Mouse (Mus musculus): ENCODE measurements around the gene Tmem151b.
A peak's percentile ranks its signal among the peaks of the same experiment; 100 is the strongest.

Tmem151b gene

DNA sequence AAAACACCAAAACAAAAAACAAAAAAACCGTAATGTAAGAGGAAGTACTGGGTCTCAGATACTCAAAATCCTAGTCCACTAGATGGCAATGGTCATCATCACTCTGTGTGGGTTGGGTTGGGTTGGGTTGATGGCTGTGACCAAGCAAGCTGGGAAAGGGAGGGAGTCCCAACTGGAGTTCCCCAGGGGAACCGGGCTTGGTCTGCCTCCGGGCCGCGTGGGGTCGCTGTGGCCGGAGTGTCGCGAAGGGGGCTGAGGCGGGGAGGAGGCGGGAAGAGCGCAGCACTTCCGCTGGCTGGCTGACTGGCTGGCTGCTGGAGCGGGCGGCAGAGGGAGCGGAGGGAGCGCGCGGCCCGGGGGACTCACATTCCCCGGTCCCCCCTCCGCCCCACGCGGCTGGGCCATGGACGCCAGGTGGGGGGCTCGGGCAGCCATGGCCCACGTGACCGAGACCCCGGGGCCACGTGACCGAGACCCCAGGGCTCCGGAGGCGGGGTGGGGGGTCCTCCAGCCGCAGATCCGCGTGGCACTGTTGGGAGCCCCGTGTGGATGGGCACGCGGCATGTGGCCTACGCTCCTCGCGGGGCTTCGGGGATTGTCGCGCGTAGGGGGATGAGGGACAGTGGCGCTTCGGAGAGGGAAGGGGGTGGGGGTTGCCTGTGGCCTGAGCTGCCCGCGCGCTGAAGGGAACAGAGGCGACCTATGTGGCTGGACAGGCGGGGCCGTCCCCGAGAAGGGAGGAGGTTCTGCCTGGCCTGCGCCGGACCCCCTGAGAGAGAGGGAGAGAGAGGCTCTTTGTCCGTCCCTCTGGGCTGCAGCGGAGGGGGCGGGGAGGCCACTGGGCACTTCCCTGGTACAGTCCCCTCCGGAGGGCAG, 14.4 kb upstream of the Tmem151b start, which contains the start of gene Slc35b2:
TSS of gene Slc35b2 (plus strand) at position 220 of the 876 bp plus-strand sequence.
- peak; percentile 92 for DNase-seq

DNA sequence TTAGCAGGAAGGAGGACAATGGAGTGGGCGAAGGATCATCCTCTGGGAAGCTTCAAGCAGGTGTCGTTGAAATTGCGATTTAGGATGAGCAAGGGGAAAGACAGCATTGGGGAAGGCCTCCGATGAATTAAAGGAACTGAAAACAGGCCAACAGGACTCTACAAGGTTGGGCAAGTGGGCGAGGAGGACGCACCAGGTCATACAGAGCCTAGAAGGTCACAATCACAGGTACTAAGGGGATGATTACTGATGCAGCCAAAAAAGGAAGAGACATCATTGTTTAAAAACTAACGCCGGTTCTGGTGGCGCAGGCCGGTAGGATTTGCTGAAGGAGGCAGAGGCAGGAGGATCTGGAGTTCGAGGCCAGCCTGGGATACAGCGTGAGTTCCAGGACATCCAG, 13.7 kb upstream of the Tmem151b start:
- DNase-seq = peak; percentile 69

DNA sequence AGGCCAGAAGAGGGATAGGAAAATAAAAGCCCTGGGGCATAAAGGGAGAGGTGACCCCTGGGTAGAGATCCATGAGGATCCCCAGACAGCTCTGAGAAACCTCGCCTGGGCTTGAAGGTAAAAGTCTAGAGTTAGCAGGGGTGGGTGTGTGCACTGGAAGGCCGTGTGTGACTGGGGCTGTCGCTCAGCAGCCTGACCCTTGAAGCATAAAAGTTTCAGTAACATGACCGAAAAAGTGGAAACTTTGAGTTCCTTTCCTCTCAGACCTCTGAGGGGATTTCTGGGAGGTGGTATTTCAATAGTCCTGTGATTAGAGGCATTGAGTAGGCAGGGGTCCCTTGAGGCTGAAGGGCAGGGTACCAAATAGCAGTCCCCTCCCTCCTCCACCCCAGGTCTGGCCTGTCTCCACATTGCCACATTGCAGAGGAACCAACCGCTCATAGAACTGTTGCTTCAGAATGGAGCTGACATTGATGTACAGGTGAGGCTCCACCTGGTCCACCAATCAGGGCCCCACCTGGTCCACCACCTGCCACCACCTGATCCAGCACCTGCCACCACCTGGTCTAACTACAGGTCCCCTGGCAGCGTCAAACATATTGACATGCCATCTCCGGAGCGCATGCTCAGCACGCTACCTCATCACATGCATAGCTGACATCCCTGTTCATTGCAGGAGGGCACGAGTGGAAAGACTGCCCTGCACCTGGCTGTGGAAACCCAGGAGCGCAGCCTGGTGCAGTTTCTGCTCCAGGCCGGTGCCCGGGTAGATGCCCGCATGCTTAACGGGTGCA, 10.5 kb upstream of the Tmem151b start:
- peak; percentile 84 for DNase-seq

DNA sequence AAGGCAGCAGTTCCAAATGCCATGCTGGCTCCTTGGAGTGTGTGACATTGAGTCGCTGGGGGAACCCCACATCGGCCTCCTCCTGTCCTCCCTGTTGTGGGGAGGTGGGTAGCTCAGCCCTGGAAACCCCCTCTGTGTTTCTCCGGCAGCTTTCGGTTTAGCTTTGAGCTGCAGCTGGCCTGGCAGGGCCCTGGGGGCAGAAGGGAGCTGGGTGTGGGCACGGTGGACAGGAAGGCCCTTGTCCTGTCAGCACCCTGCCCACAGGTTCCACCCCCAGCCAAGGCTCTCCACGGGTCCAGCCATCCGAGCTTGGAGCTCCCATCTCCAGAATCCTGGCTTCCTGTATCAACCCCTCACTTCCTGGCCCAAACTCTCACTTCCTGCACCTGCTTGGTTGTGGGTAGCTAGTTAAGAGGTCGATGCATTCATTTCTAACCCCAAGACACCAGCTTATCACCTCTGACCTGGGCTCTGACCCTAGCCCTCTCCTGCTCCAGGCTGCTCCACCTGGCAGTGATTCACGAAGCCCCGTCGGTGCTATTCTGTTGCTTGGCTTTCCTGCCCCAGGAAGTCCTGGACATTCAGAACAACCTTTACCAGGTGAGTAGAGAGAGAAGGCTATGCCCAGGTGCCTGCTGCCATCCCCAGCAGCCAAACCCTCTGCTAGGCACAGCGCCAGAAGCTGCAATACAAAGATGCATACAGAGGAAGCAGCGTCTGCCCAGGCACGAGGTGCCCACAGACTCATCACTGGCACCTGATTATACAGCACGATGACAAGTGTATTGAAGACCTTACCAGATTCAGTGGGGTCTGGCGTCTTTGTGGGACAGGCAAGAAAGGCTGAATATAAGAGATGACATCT, 8.8 kb upstream of the Tmem151b start:
- DNase-seq = peak; percentile 55

DNA sequence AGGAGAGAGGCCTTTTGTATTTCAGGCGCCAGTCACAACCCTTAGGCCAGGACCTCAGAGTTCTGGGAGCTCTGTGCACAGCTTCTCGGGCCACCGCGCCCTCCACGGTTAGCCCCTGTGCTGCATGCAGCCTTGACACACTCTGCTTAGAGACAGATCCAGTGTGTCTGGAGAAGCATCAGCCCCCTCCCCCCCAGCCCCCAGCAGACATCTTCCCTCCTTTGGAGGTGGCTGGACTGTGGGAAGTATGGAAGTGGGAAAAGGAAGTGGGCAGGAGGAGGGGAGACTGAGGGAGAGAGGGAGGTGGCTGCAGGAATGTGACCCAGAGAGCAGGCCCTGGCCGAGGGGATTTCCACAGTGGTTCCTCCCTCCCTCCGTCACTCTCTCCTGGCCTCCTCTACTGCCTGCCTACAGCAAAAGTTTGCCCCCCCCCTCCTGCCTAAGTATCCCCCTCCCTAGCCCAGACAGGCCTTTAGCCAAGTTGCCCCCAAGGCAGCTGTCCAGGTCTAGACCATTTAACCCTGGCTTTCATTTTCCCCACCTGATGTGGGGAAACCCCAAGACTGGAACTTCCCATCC, 7.9 kb upstream of the Tmem151b start:
- no peak for DNase-seq

DNA sequence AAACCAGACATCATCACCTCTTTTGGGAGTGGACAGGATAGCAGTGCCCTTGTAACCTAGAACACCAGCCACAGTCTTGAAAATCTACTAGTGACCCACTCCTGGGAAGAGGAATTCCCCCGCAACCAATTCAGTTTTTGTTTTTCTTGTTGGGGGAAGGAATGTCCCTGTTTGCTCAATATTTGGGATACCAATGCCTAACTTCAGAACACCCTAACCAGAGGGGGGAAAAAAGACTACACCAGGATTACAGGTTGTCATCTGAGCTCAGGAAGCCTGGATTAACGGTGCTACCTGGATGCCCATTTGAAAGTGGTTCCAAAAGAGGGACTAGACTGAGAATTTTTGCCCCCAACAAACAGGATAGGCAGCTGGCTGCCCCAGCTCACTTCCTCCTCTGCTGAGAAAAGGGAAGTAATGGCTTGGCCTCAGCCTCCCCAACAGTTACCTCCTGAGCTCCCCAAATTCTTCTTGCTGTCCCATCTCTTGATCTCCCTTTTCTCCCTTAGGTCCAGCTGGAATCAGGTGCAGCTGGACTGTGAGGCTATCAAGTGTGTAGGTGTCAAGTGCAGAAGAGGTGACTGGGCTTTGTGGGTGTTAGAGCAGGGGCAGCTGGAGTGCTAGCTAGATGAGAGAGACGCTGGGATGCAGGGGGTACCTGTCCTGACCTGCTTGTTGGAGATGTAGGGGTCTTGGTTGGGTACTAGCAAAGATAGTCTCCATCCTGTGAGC, 7.2 kb upstream of the Tmem151b start:
- DNase-seq = no peak

DNA sequence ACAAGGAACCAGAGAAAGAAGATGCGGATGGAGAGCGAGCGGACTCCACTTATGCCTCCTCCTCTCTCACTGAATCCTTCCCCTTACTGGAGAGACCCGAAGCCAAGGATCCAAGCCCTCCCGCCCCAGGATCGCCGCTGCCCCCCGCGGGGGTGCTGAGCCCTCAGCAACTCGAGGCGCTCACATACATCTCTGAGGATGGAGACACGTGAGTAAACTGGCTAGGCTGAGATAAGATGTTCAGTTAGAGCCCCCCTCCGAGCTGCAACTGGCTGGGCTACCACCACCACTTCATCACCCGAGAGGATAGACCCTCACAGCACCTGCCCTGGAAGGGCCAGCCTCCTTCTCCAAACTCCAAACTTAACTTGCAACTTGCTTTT, 6.6 kb upstream of the Tmem151b start:
- peak; percentile 55 for DNase-seq

DNA sequence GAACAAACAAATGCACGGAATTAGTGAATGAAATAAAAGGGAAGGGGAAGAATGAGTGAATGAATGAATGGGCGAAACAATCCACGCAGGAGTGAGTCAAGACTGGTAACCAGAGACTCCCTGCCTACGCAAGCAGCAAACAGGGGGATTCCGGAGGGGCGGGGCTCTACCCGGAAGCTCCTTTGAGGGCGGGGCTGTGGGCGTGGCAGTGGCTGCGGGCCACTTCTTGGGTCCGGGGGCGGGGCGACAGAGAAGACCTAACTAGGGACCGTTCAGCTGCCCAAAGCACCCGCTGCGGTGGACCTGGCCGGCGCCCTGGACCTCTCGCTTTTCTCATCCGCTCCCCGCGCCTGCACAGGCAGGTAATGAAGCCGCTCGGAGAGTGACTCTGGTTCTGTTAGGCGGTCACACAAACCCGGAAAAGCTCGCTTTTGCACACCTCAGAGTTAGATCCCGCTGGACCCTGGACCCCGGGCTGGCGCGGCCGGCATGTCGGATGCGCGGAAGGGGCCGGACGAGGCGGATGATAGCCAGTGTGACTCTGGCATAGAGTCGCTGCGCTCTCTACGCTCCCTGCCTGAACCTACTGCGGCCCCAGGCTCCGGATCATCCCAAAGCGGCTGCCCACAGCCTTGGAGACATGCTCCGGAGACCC, 6.1 kb upstream of the Tmem151b start, which contains the start of gene Nfkbie:
TSS of gene Nfkbie (plus strand) at position 252 of the 655 bp plus-strand sequence.
- peak; percentile 93 for DNase-seq

DNA sequence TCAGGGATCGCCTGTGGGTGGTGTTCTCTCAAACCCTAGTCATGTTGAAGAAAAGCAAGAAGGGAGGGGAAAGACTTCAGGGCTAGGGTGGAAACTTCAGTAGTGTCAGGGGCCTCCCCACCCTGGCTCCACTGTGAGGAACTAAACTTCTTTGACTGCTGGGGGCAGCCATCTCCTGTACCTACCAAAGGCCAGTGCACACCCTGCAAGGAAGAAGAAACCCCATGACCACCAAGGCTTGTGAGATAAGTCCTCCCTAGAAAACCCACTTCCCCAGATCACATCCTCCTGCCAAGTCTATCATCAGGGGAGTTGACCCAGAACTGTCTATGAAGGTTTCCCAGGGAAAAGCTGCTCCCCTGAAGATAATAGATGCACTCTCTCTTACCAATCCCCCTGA, 4.9 kb upstream of the Tmem151b start:
- peak; percentile 44 for DNase-seq

DNA sequence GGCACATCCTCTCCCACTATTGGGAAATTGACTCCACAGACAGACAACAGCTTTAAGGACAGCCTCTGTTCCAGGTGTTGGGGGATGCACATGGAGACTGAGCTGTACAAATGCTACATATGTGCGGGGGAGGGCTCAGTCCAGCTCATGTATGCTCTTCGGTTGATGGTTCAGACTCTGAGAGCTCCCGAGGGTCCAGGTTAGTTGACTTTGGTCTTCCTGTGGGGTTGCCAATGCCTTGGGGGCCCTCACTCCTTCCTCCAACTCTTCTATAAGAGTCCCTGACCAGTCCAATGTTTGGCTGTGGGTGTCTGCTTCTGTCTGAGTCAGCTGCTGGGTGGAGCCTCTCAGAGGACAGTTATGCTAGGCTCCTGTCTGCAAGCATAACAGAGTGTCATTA, 3.6 kb upstream of the Tmem151b start:
- no peak for DNase-seq

DNA sequence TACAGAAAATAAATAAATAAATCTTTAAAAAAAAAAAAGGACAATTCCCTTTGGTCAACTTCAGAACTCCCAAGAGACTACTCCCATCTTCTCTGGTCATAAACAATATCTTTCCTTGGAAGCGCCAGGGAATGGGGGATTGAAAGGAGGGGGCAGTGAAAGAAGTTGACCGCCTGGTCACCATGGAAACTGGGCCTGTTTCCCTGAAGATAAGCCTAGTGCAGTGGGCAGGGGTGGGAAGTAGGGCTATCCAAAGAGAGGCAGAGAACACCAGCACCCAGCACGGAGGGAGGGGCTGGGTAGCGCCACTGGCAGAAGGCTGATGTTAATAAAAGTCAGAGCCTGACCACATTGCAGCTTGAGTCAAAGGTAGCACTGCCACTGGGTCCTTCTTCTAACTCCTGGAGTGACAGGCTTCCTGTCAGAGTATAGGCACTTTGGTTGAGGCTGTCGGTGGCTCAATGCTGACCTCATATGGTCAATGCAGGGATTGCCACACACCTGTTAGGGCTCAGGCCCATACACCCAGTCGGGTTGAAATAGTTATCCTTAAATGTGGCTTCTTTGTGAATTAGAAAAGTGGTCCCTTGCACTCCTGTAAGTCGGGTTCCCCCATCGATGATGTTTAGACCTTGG, 2.5 kb upstream of the Tmem151b start:
- peak; percentile 94 for DNase-seq

DNA sequence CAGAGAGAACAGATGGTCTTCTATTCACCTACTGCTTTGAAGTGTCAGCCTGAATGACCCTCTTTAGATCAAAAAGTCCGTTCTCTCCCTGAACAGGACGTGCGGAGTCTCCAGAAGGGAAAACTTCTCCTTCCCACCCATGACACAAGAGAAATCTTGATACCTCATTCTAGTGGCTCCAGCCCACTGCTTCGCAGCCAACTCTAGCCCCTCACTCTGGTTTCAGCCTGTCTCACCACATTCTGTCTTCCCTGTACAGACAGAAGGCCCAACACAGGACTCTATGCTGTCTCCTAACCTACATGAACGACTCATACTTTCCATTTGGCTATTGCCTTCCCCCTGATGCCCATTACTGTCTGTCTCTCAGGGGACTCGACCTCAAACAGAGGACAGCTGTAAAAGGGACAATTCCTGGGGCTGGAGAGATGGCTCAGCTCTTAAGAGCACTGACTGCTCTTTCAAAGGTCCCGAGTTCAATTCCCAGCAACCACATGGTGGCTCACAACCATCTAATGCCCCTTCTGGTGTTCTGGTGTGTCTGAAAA, 1.8 kb upstream of the Tmem151b start:
- no peak for DNase-seq

DNA sequence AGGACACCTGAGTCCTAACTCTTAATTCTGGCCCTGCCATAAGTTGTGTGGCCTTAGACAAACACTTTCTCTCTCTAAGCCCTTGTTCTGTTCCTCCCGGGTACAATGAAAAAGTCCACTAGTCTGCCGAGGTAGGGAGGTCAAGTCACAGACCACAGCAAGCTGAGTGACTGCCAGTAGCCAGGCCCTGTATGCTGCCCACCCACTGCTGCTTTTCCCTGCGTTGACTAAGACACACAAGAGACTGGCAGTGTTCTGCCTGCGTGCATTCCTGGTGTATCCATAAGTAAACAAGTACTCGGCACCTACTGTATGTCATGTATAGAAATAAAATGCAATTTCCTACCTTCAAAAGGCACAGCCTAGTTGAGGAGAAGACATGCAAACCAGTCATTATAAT, 776 bp upstream of the Tmem151b start:
- DNase-seq = peak; percentile 69

DNA sequence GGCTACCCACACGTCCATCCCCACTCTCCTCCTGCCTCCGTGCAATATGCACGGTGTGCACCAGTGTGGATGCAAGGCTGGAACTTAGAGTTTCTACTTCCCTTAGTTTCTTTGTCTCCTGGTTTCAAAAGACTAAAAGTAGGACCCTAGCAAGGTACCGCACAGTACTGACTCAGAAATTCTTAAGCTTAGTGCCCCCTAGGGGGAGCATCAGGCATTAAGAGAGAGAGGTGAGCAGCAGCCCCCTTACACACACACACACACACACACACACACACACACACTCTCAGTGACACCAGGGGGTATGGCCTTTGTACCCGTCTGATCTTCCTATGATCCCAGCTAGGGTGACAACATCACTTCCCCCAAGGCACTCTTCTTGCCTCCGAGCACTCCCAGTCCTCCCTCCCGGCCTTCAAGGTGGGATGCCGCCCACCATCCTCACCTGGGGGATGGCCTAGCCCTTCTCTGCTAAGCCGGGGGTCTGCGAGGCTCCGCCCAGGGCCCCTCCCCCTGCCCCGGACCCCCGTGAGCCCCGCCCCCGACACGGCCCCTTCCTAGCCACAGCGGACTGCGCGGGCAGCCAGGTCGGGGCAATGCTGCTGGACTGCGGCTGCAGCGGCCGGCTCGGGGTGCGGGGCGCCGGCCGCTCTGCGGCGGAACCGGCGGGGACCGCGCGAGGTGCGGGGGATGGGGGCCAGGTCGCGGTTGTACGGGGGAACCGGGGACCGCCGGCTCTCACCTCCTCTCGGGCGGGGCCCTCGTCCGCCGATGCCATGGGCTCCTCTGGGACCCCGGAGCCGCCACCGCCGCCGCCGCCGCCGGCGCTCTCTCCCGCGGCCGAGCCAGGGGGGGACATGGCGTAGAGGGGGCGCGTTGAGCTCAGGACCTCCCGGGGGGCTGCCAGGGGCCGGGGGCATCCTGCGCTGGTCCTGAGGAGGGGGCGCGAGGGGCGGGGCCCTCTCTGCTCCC, 650 bp downstream of the Tmem151b start:
- peak; percentile 90 for DNase-seq

DNA sequence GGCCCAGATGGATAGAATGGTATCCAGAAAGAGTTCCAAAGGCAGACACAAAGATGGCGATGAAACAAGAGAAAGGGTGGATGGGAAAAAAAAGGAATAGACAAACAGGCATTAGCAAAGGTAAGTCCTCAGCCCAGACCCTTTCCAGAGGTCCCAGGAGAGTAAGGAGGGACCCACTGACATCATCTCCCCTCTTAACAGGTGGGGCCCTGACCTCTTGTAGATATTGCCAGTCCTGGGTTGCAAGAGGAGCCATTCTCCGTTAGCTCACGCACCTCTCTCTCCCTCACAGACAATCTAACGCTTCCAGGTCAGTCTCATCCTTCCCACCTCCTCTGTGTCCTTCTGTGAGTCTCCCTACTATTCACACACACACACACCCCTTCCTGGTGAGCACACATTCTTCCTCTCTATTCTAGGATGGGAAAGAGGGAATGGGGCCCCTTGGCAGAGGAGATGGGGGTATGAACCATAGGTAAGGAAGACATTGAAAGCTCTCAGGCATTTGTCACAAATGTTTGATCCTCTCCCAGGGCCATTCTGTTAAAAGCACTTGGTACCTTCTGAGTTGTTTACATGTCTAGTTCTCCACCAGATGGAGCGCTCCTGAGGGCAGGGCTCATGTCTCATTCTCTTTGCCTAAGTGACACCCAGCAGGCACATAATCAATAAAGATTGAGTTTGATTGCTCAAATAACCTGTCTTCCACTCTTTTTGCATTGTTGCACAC, 1.9 kb downstream of the Tmem151b start:
- DNase-seq = peak; percentile 84

DNA sequence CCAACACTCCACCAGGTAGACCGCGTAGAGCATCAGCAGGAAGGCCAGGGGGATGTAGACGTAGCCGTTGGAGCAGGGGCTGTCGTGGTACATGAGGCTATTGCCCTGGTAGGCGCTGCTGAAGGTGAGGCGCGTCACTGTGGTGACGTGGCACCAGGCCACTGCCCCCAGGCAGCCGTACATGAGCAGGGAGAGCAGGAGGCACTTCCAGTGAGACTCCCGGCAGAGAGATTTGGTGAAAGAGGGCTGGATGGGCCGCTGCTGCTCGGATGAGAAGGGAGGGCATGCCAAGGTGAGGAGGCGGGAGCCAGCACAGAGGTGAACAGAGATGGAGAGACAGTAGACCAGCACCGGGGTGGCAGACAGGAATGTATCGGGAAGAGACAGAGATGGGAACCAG, 2.5 kb downstream of the Tmem151b start:
- peak; percentile 80 for DNase-seq

DNA sequence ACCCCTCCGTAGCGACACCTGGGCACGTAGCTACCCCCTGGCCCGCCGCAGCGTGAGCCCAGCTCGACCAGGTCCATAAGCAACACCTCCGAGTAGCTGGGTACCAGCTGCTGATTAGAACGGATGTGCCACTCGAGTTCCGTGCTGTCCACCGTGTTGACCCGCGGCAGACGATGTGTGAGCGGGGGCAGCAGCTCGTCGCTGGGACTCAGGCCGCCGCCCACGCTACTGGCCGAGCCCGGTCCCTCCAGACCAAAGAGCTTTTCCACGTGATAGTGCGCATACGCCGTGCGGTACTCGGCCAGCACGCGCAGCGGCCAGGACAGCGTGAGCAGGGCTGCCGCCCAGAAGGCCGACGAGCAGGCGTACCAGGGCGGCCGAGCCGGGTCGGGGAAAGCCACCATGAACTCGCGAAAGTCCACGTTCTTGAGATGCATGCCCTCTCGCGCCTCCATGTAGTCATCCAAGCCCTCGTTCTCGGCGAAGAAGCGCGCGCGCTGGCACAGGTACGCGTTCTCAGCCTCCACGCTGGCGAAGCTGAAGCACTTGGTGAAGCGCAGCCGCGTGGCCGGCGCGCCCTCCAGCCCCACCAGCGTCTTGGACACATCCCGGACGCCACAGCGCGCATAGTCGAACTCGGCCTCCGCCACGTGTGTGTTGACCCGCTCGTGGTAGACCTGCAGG, 4.1 kb downstream of the Tmem151b start:
- DNase-seq = peak; percentile 63

DNA sequence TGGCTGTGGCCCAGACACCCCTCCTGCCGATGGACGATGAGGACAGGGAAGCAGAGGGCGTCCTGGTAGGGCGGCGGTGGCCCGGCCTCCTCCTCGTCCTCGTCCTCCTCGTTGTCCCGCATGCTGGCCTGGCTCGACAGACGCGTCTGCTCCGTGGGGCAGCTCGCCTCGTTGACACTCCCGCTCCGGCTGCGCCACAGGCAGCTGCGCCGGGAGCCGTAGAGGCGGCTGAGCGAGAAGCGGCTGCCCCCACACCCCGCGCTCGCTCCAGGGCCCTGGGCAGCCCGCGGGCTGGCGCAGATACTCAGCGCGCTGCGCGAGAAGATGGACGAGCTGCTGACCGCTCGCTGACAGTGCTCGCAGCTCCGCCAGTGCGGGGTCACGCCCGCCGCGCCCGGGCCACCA, 4.6 kb downstream of the Tmem151b start:
- DNase-seq = peak; percentile 61
